Mouse (Mus musculus): Measurements from ENCODE around the gene Rbm20.

The Rbm20 gene

DNA sequence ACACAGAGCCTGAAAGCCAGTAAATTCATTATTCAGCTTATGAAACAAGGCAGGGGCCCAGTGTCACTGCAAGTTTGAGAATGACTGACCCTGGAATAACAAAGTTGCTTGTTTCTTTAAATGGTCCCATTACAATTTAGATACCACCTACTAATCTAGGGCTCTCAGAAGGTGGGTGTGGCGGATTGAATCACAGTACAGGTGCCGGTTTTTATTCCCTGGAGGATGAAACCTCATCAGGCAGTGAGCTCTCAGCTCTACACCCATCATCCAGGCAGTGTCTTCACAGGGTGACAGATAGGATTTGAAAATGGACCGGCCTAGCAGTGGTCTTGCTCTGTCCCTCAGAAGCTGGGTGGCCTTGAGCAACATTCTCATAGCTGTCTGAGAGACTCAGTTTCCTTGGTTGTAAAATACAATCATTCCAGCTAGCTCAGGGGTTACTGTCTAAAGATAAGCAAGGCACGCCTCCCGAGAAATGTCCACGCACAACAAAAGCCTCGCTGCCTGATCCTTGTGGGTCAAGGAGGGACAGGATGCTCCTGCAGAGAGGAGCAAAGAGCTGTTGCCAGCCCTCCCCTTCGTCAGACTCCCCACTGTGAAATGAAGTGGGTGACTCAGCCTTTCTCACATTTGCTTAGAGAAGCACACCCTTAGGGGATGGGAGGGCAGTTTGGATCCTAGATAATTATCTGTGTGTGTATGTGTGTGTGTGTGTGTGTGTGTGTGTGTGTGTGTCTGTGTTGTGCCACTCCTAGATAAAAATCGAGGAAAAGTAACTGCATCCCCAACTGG, 2.8 kb upstream of the Rbm20 start:
- DNase-seq: no peak

DNA sequence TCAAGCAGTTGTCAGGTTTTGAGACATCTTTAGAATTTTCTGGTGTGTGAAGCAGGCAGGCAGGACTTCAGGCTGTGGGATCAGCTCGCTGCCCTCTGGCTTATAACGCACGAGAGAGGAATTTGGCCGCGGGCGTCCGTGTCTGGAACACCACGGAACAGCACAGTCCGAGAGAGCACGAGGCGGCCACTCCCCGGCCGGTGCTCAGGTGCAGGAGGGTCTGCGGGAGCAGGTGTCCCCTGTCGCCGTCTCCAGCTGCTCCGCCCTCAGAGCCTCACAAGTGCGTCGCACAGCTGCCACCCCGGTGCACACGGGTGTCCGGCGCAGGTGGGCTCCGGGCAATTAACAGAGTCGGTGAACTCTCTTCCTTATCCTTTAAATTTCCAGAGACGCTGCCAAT, 878 bp upstream of the Rbm20 start:
- DNase-seq: no peak

DNA sequence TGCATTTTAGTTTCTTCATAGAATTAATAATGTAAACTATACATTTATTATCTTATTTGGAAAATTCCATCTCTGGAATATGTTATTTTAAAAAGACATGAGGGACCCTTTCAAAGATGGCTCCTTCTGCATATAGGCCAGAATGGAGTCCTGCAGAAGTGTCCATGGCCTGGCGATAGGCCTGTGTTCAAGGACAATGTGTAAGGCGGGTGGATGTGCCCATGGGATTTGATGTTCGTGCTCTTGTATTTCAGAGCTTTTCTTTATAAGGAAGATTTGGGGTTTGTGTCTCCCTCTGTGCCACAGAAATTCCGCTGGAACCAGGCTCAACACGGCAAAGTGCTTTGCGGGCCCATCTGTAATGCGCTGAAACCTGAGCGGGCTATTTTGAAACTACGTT, 2.1 kb downstream of the Rbm20 start:
- no peak for DNase-seq

DNA sequence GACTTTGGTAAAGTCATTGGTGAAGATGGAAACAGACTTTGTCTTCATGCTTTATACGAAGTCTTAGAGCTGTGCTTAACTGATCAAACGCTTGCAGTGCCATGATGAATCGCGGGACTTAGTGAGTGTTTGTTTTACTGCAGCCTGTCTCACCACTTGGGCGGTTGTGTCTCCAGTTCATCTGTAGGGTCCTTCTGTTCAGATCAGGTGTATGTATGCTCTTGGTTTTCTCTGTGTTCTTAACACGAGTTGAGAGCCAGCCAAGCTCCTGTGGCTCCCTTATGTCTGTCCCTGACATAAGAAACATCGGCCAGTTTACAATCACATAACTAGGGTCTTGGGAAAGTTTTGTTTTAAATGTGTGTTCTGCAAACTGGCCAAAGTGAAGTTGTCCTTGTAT, 2.9 kb downstream of the Rbm20 start:
- DNase-seq: no peak

DNA sequence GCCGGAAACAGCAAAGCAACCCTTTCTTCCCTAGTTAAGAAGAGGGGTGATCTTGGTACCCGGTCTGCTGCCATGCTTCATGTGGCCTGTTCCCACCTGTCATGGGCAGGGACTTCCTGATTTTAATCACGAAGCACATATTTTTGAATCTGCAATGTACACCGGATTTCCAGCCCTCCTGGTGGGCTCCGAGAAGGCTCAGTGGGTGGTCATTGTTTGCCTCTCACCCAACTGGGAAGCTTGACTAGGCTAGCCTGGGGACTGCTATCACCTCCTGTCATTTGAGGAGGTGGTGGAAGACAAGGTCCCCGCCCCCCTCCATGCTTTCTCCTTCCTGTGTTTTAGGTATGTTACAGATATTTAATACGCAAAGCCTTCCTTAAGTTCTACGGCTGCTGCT, 5.3 kb downstream of the Rbm20 start:
- no peak for DNase-seq

DNA sequence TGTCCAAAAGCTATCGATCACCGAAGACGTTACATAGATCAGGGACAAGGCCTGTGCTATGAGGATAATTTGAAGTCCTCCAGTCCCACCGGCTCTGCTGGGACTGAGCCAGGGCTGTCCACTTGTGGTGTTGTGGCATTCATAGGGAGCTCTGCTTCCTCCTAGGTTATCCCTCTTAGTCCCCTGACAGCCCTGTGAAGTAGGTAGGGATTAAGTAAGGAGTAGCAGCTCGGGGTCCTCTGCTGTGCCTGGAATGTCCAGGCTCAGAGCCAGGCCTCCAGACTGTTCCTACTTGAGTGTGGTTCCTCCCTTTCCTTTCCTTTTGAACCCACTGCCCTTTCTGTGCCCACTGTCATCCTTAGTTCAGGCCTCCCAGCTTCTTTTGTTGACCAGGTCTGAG, 10.5 kb downstream of the Rbm20 start:
- no peak for DNase-seq

DNA sequence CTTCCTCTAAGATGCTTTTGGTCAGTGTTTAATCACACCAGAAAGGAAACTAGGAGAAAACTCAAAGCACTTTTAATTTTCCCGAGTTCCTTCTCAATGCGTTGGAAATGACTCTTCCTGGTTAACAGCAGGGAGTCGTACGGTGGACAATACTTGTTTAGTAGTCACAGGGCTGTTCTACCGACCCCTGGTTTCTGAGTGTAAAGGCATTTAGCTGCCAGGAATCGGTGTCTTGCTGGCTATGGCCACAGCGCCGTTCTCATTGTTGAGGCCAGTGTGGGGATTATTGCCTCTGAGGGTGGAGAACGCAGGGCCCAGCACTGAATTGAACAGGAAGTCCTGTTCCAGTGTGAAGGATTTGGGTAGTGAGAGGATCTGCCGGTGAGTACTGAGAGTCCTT, 13.7 kb downstream of the Rbm20 start:
- no peak for DNase-seq

DNA sequence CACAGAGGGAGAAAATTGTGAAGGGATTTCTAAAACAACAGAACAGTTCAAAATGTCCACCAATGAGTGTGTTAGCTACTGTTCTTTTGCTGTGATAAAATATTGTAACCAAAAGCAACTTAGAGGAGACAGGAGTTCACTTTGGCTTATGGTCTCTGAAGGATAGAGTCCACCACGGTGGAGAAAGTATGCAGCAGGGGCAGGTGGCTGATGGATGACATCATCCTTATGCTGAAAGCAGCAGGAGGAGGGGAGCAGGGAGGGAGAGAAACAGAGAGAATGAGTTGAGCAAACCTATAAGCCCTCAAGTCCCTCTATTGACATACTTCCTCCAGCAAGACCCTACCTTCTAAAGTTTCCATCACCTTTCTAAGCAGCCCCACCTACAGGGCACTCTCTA, 16.9 kb downstream of the Rbm20 start:
- DNase-seq: no peak

DNA sequence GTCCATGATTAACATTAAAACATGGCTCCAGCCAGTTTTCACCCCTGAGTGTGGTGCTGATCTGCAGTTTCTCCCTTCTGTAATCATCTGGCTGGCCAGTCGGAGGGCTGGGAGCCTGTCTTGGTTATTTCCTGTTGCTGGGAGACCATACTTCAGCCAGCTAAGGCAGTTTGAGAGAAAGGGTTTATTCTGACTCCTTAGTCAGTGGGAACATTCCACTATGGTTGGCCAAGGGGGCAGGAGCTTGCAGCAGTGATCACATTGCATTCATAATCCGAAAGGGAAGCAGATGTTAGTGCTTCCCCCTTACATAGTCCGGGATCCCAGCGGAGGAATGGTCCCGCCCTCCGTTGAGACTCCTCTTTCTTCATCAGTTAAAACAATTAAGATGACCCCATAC, 19.0 kb downstream of the Rbm20 start:
- DNase-seq: no peak

DNA sequence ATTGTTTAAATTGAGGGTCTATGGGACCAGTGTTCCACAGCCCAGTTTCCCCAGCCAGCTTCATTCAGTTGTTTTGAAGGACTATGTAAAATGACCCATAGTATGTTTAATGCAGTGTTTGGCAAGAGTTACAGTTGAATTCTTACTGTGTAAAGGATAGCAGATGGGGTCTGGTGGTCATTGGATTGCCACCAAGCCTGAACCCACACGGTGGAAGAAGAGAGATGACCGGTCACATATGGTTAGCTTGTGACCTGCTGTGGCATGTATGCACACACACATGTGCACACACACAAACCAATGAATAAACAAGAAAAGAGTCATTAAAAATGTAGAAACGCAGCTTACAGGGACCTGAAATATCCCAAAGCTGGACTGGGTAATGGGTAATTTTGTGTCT, 19.5 kb downstream of the Rbm20 start:
- DNase-seq: no peak

DNA sequence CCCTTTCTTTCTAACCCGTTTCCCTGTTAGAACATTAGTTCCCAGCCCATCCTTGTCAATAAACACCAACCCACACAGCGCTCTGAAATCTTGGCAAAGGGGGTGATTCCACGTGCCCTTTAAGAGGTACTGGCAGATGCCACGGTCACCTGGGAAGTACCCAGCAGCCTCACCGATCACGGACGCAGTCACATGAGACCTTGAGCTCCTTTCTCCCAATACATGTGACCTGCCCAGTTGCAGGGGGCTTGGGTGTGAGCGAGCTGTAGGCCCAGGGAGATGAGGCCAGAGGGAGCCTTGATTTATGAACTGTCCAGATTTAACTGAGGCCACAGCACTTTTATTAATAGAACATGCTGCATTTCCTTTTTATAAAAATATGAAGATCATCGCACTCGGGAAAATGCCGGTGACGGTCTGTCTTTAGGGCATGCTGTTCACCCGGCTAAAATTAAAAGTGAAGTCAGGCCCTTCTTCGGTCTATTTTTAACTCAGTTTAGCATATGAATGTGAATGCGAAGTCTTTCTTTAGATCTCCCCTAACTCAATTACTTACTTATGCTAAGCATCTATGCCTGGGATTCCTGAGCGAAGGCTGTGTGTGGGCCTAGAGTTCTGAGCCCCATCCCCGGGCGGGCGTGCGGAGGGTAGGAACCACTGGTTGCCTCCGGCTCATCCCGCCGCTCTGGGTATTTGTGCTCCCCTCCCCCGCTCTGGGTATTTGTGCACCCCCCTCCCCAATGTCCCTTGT, 20.4 kb downstream of the Rbm20 start:
- peak; percentile 14 for DNase-seq

DNA sequence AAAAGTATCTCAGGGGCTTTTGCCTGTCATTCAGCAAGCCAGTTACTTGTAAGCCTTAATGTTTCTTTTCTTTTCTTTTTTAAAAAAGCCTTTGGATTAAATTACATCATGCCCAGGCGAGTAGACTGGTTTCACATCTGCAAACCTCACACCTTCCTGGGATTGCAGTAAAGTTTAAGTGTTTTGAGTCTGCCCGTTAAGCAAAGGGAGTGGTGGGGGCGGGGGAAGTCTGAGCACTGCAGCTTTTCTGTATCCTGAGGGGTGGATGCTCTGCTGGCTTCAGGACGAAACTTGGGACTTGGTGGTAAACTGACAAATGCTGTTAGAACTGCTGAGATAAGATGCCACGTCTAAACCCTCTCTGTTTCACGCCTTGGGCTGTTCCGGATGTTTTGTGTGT, 22.6 kb downstream of the Rbm20 start:
- DNase-seq: no peak

DNA sequence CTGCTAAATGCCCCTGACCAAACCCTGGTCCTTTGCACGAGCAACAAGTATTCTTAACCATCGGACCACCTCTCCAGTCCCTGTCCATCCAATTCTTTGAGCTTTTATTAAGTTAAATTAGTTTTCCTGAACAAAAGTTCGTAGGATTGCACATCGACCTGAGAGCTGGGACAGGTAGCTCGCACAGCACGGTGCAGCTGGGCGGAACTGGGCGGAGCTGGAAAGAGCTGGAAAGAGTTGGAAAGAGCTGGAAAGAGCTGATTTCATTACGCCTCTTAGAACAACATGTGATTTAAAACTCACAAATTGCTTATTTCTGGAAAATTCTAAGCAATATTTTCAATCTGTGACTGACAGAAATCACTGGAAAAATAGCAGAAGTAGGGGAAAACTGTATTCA, 24.3 kb downstream of the Rbm20 start:
- no peak for DNase-seq

DNA sequence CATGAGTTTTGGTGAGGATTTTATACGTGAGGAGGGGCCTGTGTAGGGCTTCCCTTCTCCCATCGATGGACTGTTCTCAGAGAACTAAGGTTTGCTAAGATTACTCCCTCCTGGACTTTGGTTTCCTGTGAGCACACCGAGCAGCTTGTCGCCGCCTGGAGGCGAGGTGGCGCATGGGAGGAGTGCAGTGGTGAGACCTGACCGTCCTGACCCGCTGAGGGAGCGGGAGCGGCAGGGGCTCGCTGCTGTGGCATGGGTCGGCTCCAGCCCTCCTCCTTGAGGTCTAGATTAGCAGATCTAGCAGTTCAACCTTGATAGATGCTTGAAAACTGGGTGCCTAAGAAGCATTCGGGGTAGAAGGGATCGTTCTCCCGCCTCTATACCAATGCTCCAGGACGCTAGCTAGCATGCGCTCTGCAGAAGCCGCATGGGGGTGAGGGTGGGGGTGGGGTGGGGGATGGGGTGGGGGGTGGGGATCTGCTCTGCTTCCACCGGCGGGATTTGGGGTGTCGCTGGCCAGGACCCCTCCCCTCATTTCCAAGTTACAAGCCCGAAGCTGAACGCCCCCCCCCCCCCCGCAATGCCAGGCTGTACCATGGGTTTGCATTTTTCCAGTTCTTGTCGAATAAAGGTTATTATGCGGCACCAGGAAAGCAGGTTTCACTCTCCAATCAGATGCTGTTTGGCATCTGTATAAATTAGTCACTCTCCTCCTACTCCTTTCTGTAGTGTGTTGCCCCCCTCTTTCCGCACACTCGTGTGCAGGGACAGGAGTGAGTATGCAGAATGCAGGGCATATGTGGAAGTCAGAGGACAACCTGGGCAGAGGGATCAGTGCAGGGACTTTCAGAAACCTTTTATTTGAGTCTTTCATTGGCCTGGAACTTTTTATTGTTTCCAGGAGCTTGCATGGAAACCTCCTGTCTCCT, 28.1 kb downstream of the Rbm20 start:
- peak; percentile 26 for DNase-seq

DNA sequence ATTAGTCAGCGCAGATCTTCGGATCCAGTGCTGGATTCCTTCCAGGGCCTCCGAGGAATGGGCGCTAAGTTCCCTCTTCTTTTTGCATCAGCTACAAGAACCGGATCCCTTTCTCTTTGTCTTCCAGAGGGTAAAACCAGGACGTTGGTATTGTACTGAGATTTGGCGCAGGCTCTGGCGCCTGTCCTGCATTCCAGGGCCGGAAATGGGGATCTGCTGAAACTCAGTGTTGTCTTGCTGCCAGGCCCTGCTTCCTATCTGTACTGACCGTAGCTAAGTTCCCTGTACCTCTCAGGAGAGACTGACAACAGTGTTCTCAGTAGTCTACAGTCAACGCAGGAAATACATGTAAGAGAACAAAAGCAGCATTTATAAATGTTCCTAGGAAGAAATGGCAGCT, 31.3 kb downstream of the Rbm20 start:
- DNase-seq: no peak

DNA sequence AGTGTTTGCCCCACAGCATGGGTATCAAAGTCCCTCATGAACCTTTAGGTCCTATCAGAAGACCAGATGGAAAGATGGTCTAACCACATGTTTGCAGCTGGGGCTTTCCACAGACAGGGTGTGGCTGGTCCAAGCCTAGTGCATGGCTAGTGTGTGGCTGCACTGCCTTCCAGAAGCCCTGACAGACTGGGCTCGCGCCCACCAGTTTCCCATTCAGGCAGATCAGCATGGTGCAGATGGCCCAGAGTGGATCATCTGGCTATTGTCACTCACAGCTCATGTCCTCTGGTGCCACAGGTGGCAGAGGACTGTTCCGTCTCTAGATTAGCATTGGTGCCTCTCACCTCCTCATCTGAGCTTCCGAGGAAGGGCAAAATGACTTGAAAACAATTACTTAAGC, 33.8 kb downstream of the Rbm20 start:
- no peak for DNase-seq

DNA sequence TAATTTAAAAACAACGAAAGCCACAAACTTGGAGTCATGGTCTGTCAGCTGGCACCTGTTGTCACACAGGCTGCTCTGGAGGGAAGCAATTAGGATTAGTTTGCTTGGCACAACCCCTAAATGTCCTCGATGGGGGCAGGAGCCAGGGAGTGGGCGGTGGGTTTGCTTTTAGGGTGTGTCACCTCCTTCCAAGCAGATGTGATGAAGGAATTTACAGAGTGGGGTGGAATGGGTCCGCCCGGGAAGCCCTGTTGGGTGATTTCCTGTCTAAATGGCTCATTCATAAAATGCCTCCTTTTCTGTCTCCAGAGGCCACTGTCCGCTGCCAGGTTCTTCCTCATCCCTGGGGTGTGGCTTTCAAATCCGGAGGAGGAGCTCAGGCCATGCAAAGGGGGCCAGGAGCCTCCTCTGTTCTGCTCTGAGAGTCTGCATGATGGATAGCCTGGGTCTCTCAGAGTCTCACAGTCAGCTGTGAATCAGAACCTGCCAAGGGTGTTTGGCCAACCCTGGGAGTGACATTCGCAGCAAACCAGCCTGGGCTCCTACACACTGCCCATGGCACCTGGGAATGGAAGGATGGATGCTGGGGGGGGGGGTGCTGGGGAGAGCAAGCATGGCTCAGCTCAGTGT, 34.3 kb downstream of the Rbm20 start:
- no peak for DNase-seq

DNA sequence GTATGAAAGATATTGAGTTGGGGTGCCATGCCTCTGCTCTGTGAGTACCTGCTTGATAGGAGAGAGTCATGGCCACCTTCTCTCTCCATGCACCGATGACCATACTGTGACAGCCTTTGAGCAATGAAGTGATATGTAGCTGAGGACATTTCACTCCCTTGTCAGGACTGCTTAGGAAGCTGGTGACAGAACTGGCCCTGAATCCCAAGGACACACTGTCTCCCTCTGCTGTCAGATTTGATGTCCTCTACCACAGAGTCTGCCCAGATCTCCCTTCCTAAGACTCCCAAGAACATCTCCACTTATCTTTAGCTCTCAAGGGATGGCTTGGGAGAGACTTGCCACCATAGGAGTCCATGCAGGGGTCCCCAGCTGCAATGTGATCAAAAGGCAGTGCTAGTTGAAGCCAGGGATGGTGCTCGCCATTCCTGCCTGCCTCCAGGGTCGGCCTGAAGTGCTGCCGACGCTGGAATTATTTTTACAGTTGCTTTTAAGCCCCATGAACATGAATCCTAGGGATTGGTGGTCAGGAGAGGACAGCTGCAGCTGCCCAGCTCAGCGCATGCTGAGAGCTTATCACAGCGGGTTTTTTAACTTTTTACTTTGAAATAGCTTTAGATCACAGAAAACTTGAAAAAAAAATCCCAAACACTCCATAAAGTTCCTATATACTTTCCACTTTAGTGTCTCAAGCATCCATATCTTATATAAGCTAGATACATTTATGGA, 35.4 kb downstream of the Rbm20 start:
- DNase-seq: no peak

DNA sequence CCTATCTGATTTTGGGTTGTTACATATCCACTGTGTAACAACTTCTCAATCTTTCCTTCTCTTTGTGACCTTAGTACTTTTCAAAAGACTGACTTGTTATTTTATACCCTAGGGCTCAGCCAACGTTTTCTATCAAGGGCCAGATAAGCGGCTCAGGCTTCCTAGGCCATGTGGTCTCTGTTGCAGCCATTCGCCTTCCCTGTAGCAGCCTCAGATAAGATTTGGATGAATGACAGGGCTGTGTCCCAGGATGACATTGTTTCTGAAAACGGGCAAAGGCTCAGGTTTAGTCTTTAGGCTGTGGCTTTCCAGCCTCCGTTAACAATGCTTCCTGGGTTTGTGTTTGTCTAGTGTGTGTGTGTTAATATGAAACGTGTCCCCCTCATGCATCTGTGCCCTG, 36.3 kb downstream of the Rbm20 start:
- DNase-seq: no peak

DNA sequence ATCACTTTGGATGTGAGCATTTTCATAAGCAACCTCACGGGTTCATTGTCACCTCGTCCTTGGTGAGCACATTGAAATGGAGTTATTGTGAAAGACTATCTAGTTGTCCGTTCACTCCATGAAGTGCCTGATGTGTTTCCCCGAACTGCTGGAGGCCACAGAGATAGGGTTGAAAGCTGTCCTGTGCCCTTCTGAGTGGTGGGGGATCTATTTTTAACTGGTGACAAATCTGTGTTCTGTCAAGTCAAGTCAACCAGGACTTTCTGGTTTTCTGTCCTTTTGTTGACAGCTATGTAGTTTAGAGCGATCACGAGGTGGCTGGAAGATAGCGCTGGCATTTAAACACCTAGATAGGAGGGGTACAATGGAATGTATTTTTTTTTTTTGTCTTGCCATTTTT, 39.4 kb downstream of the Rbm20 start:
- no peak for DNase-seq

DNA sequence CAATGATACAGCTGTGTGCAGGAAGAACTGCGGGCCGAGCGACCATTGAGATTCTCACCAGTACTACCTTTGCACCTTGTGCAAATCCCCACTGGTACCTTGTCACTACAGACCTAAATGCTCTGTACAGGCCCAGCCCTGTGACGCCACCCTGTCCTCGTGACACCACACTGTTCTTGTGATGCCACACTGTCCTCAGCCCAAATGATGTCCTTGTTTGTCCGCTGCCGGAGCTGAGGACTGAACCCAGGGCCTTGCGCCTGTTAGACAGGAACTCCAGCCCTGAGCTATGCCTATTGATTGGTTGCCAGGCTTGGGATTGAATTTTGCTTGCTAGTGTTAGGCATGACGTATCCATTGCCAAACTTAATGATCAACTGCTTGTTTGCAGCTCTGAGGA, 40.3 kb downstream of the Rbm20 start:
- no peak for DNase-seq

DNA sequence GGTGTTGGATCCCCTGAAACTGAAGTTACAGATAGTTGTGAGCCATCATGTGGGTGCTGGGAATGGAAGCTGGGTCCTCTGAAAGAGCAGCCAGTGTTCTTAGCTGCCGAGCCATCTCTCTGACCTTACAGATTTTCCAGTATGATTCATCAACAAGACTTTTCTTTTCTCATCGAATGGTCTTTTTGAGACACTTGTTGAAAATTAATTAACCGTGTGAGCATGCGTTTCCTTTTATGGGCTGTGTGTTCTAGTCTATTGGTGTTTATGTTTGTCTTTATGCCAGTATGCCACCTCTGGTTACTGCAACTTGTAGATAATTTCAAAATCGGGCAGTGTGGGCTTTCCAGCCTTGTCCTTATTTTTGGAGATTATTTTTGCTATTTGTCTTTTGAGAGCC, 45.1 kb downstream of the Rbm20 start:
- no peak for DNase-seq

All from cerebellum, adult 9-10 months (tissue).